In genomic region chr11:69267341-69267740, GRCm38 (mm10) we compare ENCODE assay signal across 7 mouse cellular contexts. TPM values are rescaled to one million over a fixed set of nuclear protein-coding genes. Genes with fewer than 3 reads are reported as not detected.
DNase-seq lines count a peak whose midpoint lies in the region; ATAC-seq and TF ChIP-seq lines count a peak whose summit lies in the region.

No protein-coding gene starts in this region.

- TF ChIP-seq CTCF in lung, adult 2 months (IDR thresholded peaks at IDR 0.05; ENCODE audit: insufficient read depth, low read length), result 0 out of 2 replicates have a peak, but pooled peaks have one; percentile 13

- no peak for TF ChIP-seq POLR2A in lung, adult 2 months (IDR thresholded peaks at IDR 0.05; ENCODE audit: borderline replicate concordance, extremely low read depth, low read depth, low read length)

- no peak for DNase-seq in lung, adult 2 months
- DNase-seq in lung, adult 18-20 months, result no peak
- DNase-seq in NIH3T3 (ENCODE audit: low read depth), result peak; percentile 74
- DNase-seq in embryo, embryonic 11 days, result peak; percentile 72
- no peak for DNase-seq in yolk sac, embryonic 10.5 days (ENCODE audit: low spot score)

- 26% methylated on average over 7 of the region's 7 CpGs for WGBS in lung, adult 2 months

- H3K4me1 ChIP-seq in lung, adult 2 months (ENCODE audit: control insufficient read depth, insufficient read depth, low read length), result no peaks in the 10 kb centered on the region

- no peak overlapping the region for H3K4me3 ChIP-seq in lung, adult 2 months (replicated peaks; ENCODE audit: extremely low read depth, low read depth, low read length)

- peak; percentile 63; the same call in 1 of the 2 replicates for ATAC-seq in megakaryocyte progenitor cell, adult 5-6 weeks (replicated peaks; ENCODE audit: poor library complexity)
- no peak for ATAC-seq in granulocyte monocyte progenitor cell, adult 5-6 weeks (replicated peaks; ENCODE audit: poor library complexity, severe bottlenecking)

RNA-seq across cellular contexts. Expression of gene Gucy2e, which starts 30.5 kb away (rescaled TPM):
- polyA plus RNA-seq in lung, adult 2 months (2012; rRNA removed), result not detected in 2 replicates
- total RNA-seq in megakaryocyte progenitor cell, adult 5-6 weeks (2015), result 0.10 TPM in 1 of 2 replicates, not detected in the other
- total RNA-seq in megakaryocyte progenitor cell, adult 5-6 weeks (2017), result 0.03 TPM in 1 of 2 replicates, not detected in the other
- total RNA-seq in granulocyte monocyte progenitor cell, adult 5-6 weeks (2014; fragmentation: Nextera tagmentation), result not detected in 2 replicates
- total RNA-seq in granulocyte monocyte progenitor cell, adult 5-6 weeks (2017), result not detected in 2 replicates

RNA-seq across cellular contexts. Expression of gene Cntrob, which starts 56.2 kb away (rescaled TPM):
- polyA plus RNA-seq in lung, adult 2 months (2012; rRNA removed), result 5.0 and 6.9 TPM in 2 replicates
- 30.5 and 49.5 TPM in 2 replicates for total RNA-seq in megakaryocyte progenitor cell, adult 5-6 weeks (2015)
- 26.9 and 29.8 TPM in 2 replicates for total RNA-seq in megakaryocyte progenitor cell, adult 5-6 weeks (2017)
- 30.7 and 36.3 TPM in 2 replicates for total RNA-seq in granulocyte monocyte progenitor cell, adult 5-6 weeks (2014; fragmentation: Nextera tagmentation)
- 21.3 and 24.2 TPM in 2 replicates for total RNA-seq in granulocyte monocyte progenitor cell, adult 5-6 weeks (2017)

RNA-seq across cellular contexts. Expression of gene Trappc1, which starts 56.4 kb away (rescaled TPM):
- 26.7 and 48.5 TPM in 2 replicates for polyA plus RNA-seq in lung, adult 2 months (2012; rRNA removed)
- total RNA-seq in megakaryocyte progenitor cell, adult 5-6 weeks (2015), result 117 and 136 TPM in 2 replicates
- total RNA-seq in megakaryocyte progenitor cell, adult 5-6 weeks (2017), result 87.2 and 103 TPM in 2 replicates
- 89.2 and 132 TPM in 2 replicates for total RNA-seq in granulocyte monocyte progenitor cell, adult 5-6 weeks (2014; fragmentation: Nextera tagmentation)
- 92.6 and 103 TPM in 2 replicates for total RNA-seq in granulocyte monocyte progenitor cell, adult 5-6 weeks (2017)

RNA-seq across cellular contexts. Expression of gene Kcnab3, which starts 58.7 kb away (rescaled TPM):
- 1.6 and 2.2 TPM in 2 replicates for polyA plus RNA-seq in lung, adult 2 months (2012; rRNA removed)
- total RNA-seq in megakaryocyte progenitor cell, adult 5-6 weeks (2015), result 0.07 and 0.34 TPM in 2 replicates
- 0.14 TPM in 1 of 2 replicates, not detected in the other for total RNA-seq in megakaryocyte progenitor cell, adult 5-6 weeks (2017)
- not detected in 2 replicates for total RNA-seq in granulocyte monocyte progenitor cell, adult 5-6 weeks (2014; fragmentation: Nextera tagmentation)
- total RNA-seq in granulocyte monocyte progenitor cell, adult 5-6 weeks (2017), result 0.09 TPM in 1 of 2 replicates, not detected in the other

Comparison
In these comparisons a context has a peak if more than half of its experiments do, and no peak if none do; other contexts are left out.
1. DNase-seq: peak in NIH3T3 (single experiment) and embryo, embryonic 11 days (single experiment); none in lung, adult 2 months (single experiment), lung, adult 18-20 months (0 of 2) and yolk sac, embryonic 10.5 days (single experiment).